8 mouse cellular contexts compared by ENCODE assay signal in genomic region chr10:94147756-94148531, GRCm38 (mm10). TPM values are rescaled to one million over a fixed set of nuclear protein-coding genes. Genes with fewer than 3 reads are reported as not detected.
DNase-seq lines count a peak whose midpoint lies in the region; ATAC-seq lines count a peak whose summit lies in the region.

Gene Nr2c1 (plus strand): TSS chr10:94148023.

- peak within 1 kb of the TSS; percentile 95 for H3K27ac ChIP-seq in brown adipose tissue, adult 24 weeks (replicated peaks; ENCODE audit: low read depth, low read length)
- peak within 1 kb of the TSS; percentile 96 for H3K27ac ChIP-seq in forebrain, embryonic 10.5 days
- H3K27ac ChIP-seq in heart, embryonic 15.5 days, result peak within 1 kb of the TSS; percentile 94
- H3K27ac ChIP-seq in liver, embryonic 13.5 days, result peak within 1 kb of the TSS; percentile 89
- peak within 1 kb of the TSS; percentile 97 for H3K27ac ChIP-seq in stomach, embryonic 14.5 days (ENCODE audit: low read length)

- peak within 1 kb of the TSS; percentile 88 for H3K4me3 ChIP-seq in brown adipose tissue, adult 24 weeks (ENCODE audit: insufficient read depth, low read depth, low read length)
- H3K4me3 ChIP-seq in forebrain, embryonic 10.5 days, result peak within 1 kb of the TSS; percentile 89
- peak within 1 kb of the TSS; percentile 91 for H3K4me3 ChIP-seq in heart, embryonic 15.5 days
- peak within 1 kb of the TSS; percentile 79 for H3K4me3 ChIP-seq in liver, embryonic 13.5 days (replicated peaks)
- H3K4me3 ChIP-seq in stomach, embryonic 14.5 days (ENCODE audit: low read depth, low read length), result peak within 1 kb of the TSS; percentile 90

- peak within 1 kb of the TSS; percentile 93 for H3K9ac ChIP-seq in heart, embryonic 15.5 days
- H3K9ac ChIP-seq in liver, embryonic 13.5 days, result peak within 1 kb of the TSS; percentile 82
- peak within 1 kb of the TSS; percentile 86 for H3K9ac ChIP-seq in stomach, embryonic 14.5 days (replicated peaks; ENCODE audit: low read depth, low read length)

- H3K9me3 ChIP-seq in forebrain, embryonic 10.5 days, result no peaks in the 10 kb centered on the region
- H3K9me3 ChIP-seq in heart, embryonic 15.5 days (replicated peaks), result no peaks in the 10 kb centered on the region
- H3K9me3 ChIP-seq in liver, embryonic 13.5 days (replicated peaks), result no peaks in the 10 kb centered on the region
- no peaks in the 10 kb centered on the region for H3K9me3 ChIP-seq in stomach, embryonic 14.5 days (ENCODE audit: control insufficient read depth, low read depth, low read length)

- WGBS in forebrain, embryonic 10.5 days, result 0% methylated on average over 64 of the region's 64 CpGs
- under 1% methylated on average over 64 of the region's 64 CpGs for WGBS in heart, embryonic 15.5 days
- under 1% methylated on average over 64 of the region's 64 CpGs for WGBS in liver, embryonic 13.5 days (ENCODE audit: insufficient replicate concordance)
- WGBS in stomach, embryonic 14.5 days, result under 1% methylated on average over 64 of the region's 64 CpGs

- peaks cover 8% of the 10 kb centered on the region; the same call in 1 of the 2 replicates for H3K36me3 ChIP-seq in forebrain, embryonic 10.5 days (replicated peaks)
- no peaks in the 10 kb centered on the region for H3K36me3 ChIP-seq in heart, embryonic 15.5 days
- H3K36me3 ChIP-seq in liver, embryonic 13.5 days, result 0 out of 2 replicates have a peak, but pooled peaks cover 5% of the 10 kb centered on the region
- no peaks in the 10 kb centered on the region for H3K36me3 ChIP-seq in stomach, embryonic 14.5 days (ENCODE audit: control insufficient read depth, insufficient read depth, low read length)

- peak; percentile 89 for DNase-seq in forebrain, embryonic 10.5 days (ENCODE audit: extremely low spot score, low spot score)
- peak; percentile 90 to 95 for DNase-seq in kidney, postnatal 25 days
- peak; percentile 65 for DNase-seq in liver, embryonic 13.5 days
- DNase-seq in natural killer cell, adult 2 months (ENCODE audit: low spot score in 2 of 2), result peak; percentile 71 to 73

- 0 out of 2 replicates have a peak, but pooled peaks cover 2% of the 10 kb centered on the region for H3K4me1 ChIP-seq in brown adipose tissue, adult 24 weeks (ENCODE audit: control insufficient read depth, insufficient read depth, insufficient read length, low read length)
- peaks cover 27% of the 10 kb centered on the region for H3K4me1 ChIP-seq in forebrain, embryonic 10.5 days
- H3K4me1 ChIP-seq in heart, embryonic 15.5 days (replicated peaks), result peaks cover 14% of the 10 kb centered on the region
- peaks cover 40% of the 10 kb centered on the region for H3K4me1 ChIP-seq in liver, embryonic 13.5 days (replicated peaks)
- H3K4me1 ChIP-seq in stomach, embryonic 14.5 days (ENCODE audit: control insufficient read depth, insufficient read depth, low read length), result peaks cover 14% of the 10 kb centered on the region; the same call in 1 of the 2 replicates

- H3K27me3 ChIP-seq in forebrain, embryonic 10.5 days (ENCODE audit: poor library complexity, severe bottlenecking), result no peaks in the 10 kb centered on the region
- no peaks in the 10 kb centered on the region for H3K27me3 ChIP-seq in heart, embryonic 15.5 days
- no peaks in the 10 kb centered on the region for H3K27me3 ChIP-seq in liver, embryonic 13.5 days
- no peaks in the 10 kb centered on the region for H3K27me3 ChIP-seq in stomach, embryonic 14.5 days (ENCODE audit: control insufficient read depth, insufficient read depth, low read length)

- peak; percentile 76 for ATAC-seq in CD4-positive, CD25-positive, alpha-beta regulatory T cell, adult 4 months
- ATAC-seq in heart, embryonic 15.5 days (replicated peaks; ENCODE audit: insufficient number of reproducible peaks, insufficient read depth, low FRiP score, low read depth), result peak; percentile 92
- ATAC-seq in liver, embryonic 13.5 days (ENCODE audit: low read depth), result peak; percentile 86
- peak; percentile 91 for ATAC-seq in stomach, embryonic 14.5 days (ENCODE audit: insufficient number of reproducible peaks, insufficient read depth, low FRiP score, low read depth)

- peak within 1 kb of the TSS; percentile 71 for H3K4me2 ChIP-seq in heart, embryonic 15.5 days
- H3K4me2 ChIP-seq in liver, embryonic 13.5 days, result peak within 1 kb of the TSS; percentile 85
- H3K4me2 ChIP-seq in stomach, embryonic 14.5 days (replicated peaks; ENCODE audit: low read depth, low read length), result peak within 1 kb of the TSS; percentile 54

RNA-seq across cellular contexts. Expression of gene Nr2c1, which starts in this region (rescaled TPM):
- polyA plus RNA-seq in CD4-positive, CD25-positive, alpha-beta regulatory T cell, adult 4 months (2017; shearing (Covaris generic)), result 1 to 10 TPM; 4.6 to 6.4 TPM
- 6.9 and 7.1 TPM in 2 replicates for polyA plus RNA-seq in brown adipose tissue, adult 24 weeks (2012; ENCODE audit: insufficient read depth, insufficient read length, missing spikeins)
- 11.0 and 11.3 TPM in 2 replicates for polyA plus RNA-seq in forebrain, embryonic 10.5 days (2016; fragmentation: Nextera tagmentation; extraction: Ambion mirVana)
- polyA plus RNA-seq in heart, embryonic 15.5 days (2015; fragmentation: Nextera tagmentation; extraction: Ambion mirVana), result 4.7 and 5.7 TPM in 2 replicates
- polyA plus RNA-seq in liver, embryonic 13.5 days (2015; fragmentation: Nextera tagmentation; extraction: Ambion mirVana), result 2.3 and 3.3 TPM in 2 replicates
- 12.7 and 13.0 TPM in 2 replicates for polyA plus RNA-seq in stomach, embryonic 14.5 days (2014; fragmentation: Nextera tagmentation; extraction: Ambion mirVana)

Comparison
In these comparisons a context has a peak if more than half of its experiments do, and no peak if none do; other contexts are left out.
1. Peak in every context shown above with its lines: DNase-seq, ATAC-seq, H3K4me3 ChIP-seq and H3K27ac ChIP-seq.